Mouse (Mus musculus) heart, postnatal 0 days (tissue): Measurements from ENCODE around the gene Adamtsl4.

Experiments
- CTCF ChIP-seq: IDR thresholded peaks from 2 replicates; pipeline ENCODE4 v1.5.1; 2016; ENCODE audit warnings: antibody characterized with exemption, control low read depth, low read depth
- EP300 ChIP-seq: IDR thresholded peaks from 2 replicates; pipeline ENCODE4 v1.6.1; 2016; ENCODE audit warnings: antibody characterized with exemption, low read depth

GRCm38 (mm10) chr3:95726696-95727358 is 39.1 kb upstream of the Adamtsl4 start:
- TF ChIP-seq CTCF, result no peak
- no peak for TF ChIP-seq EP300
